Mouse (Mus musculus) midbrain, embryonic 13.5 days (tissue): ENCODE results near the gene Ptpru. TPM values are rescaled to one million over a fixed set of nuclear protein-coding genes. Genes with fewer than 3 reads are reported as not detected.

Source experiments
- ATAC-seq: fragments of 200-750 bp; cut with Nextera tagmentation; 2 replicates; pipeline ENCODE4 v1.8.0; 2017; ENCODE audit warnings: mild to moderate bottlenecking, moderate TSS enrichment, moderate library complexity
- H3K27ac ChIP-seq: fragments of 300-500 bp; sonication (generic); 2 replicates; pipeline ENCODE4 v1.5.1; 2015; ENCODE audit warnings: inconsistent platforms, mild to moderate bottlenecking, moderate library complexity
- H3K27me3 ChIP-seq: fragments of 300-500 bp; sonication (generic); 2 replicates; pipeline ENCODE4 v1.6.1; 2015; ENCODE audit warnings: mild to moderate bottlenecking, inconsistent platforms
- H3K36me3 ChIP-seq: fragments of 300-500 bp; sonication (generic); 2 replicates; pipeline ENCODE4 v1.6.1; 2015; ENCODE audit warnings: mild to moderate bottlenecking, inconsistent platforms
- H3K4me1 ChIP-seq: fragments of 300-500 bp; sonication (generic); replicated peaks from 2 replicates; pipeline ENCODE4 v1.6.1; 2015; ENCODE audit warnings: inconsistent platforms
- H3K4me2 ChIP-seq: fragments of 300-500 bp; sonication (generic); replicated peaks from 2 replicates; pipeline ENCODE4 v1.6.1; 2015; ENCODE audit warnings: moderate library complexity, mild to moderate bottlenecking, inconsistent platforms
- H3K4me3 ChIP-seq: fragments of 300-500 bp; sonication (generic); replicated peaks from 2 replicates; pipeline ENCODE4 v1.5.1; 2015; ENCODE audit warnings: mild to moderate bottlenecking, inconsistent platforms
- H3K9ac ChIP-seq: fragments of 300-500 bp; sonication (generic); replicated peaks from 2 replicates; pipeline ENCODE4 v1.6.1; 2015; ENCODE audit warnings: mild to moderate bottlenecking, inconsistent platforms
- H3K9me3 ChIP-seq: fragments of 300-500 bp; sonication (generic); 2 replicates; pipeline ENCODE4 v1.6.1; 2016; ENCODE audit warnings: mild to moderate bottlenecking, inconsistent platforms
- WGBS: fragments of 180-500 bp; shearing (Covaris S2); methylation state at CpG from one replicate; pipeline ENCODE4 v1.1.7; 2015; 5-methylcytosine and 5-hydroxymethylcytosine counted together
- polyA plus RNA-seq: library from polyadenylated mRNA; unstranded; fragments of >200 nt; fragmentation: Nextera tagmentation; extraction: Ambion mirVana; gene quantifications from 2 replicates; pipeline ENCODE4 v1.2.1, GENCODE M21; 2015

The Ptpru gene
- polyA plus RNA-seq, 1 experiment from 2014 or later = 18.9 TPM

DNA sequence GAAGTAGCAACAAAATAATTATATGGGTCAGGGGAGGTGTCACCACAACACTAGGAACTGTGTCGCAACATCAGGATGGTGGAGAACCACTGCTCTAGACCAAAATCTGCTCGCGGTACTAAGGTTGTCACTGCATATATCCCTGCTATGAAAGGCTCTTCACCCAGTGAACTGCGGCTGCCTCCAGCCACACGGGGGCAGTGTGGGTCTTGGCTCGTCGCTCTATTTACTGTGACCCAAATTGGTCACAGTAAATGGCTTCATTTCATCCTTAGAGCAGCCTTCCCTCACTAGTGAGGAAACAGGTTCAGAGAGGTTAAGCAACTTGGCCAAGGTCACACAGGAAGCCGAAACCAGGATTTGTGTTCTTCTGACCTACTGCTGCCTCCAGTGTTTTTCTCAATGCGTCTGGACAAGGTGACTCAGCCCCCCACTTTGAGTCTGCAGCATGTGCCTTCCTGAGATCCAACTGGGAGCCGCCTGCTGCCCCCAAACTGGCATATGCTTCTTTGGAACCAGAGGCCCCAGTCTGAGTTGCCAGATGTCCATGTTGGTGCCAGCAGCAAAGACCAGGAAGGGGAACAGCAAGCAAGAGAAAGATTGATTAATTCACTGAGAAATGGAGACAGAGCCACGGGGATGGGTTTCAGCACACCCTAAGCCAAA, 114.5 kb downstream of the Ptpru start:
- WGBS = 62% methylated on average over 11 of the region's 11 CpGs
- no peak for ATAC-seq
- no peak overlapping the region for H3K9ac ChIP-seq

GRCm38 (mm10) chr4:131722121-131722841, 115.8 kb downstream of the Ptpru start:
- no peak overlapping the region for H3K4me2 ChIP-seq
- no peaks in the 10 kb centered on the region for H3K27me3 ChIP-seq
- WGBS = 38% methylated on average over 8 of the region's 8 CpGs
- H3K4me3 ChIP-seq = no peak overlapping the region
- H3K36me3 ChIP-seq = no peaks in the 10 kb centered on the region
- peaks cover 6% of the 10 kb centered on the region; the same call in 1 of the 2 replicates for H3K4me1 ChIP-seq
- H3K27ac ChIP-seq = no peak overlapping the region
- no peak overlapping the region for H3K9ac ChIP-seq
- no peaks in the 10 kb centered on the region for H3K9me3 ChIP-seq
- ATAC-seq = no peak

More for the DNA sequence above, 114.5 kb downstream of the Ptpru start:
- no peaks in the 10 kb centered on the region for H3K36me3 ChIP-seq
- no peak overlapping the region for H3K27ac ChIP-seq
- H3K4me2 ChIP-seq = no peak overlapping the region
- H3K9me3 ChIP-seq = no peaks in the 10 kb centered on the region
- H3K4me1 ChIP-seq = peaks cover 6% of the 10 kb centered on the region; the same call in 1 of the 2 replicates
- H3K4me3 ChIP-seq = no peak overlapping the region
- H3K27me3 ChIP-seq = no peaks in the 10 kb centered on the region

DNA sequence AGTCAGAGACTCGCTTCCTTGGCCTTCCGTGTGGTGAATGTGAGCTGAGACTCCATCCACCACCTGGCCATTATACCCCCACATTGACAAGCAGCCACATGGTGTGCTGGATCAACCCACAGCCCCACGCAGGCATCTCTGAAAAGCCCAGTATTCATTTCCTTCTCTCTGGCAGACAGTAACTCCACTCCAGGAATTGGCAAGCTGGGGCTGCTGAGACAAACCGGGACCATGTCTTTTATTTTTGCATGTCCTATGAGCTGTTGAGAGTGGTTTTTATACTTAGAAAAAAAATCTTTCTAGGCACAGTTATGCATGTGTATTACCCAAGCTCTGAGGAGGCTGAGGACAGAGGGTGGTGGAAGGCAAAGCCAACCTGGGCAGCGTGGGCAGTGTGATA, 118.9 kb downstream of the Ptpru start:
- no peak overlapping the region for H3K27ac ChIP-seq
- H3K9ac ChIP-seq = no peak overlapping the region
- no peaks in the 10 kb centered on the region for H3K27me3 ChIP-seq
- H3K9me3 ChIP-seq = no peaks in the 10 kb centered on the region
- WGBS = 74% methylated on average over 5 of the region's 5 CpGs
- no peak overlapping the region for H3K4me3 ChIP-seq
- H3K36me3 ChIP-seq = no peaks in the 10 kb centered on the region
- H3K4me1 ChIP-seq = peaks cover 6% of the 10 kb centered on the region; the same call in 1 of the 2 replicates
- no peak for ATAC-seq
- no peak overlapping the region for H3K4me2 ChIP-seq

Other genes with a start within 250 kb of the Ptpru start
- 38.0 and 38.3 TPM in 2 replicates for gene Mecr, start 5.2 kb upstream of the Ptpru start, polyA plus RNA-seq
- gene Srsf4, start 35.3 kb upstream of the Ptpru start, polyA plus RNA-seq = 134 and 140 TPM in 2 replicates
- not detected in 2 replicates for gene Tmem200b, start 83.5 kb upstream of the Ptpru start, polyA plus RNA-seq
- gene Gm10300, start 236.4 kb upstream of the Ptpru start, polyA plus RNA-seq = not detected in 2 replicates
- gene Epb41, start 237.0 kb upstream of the Ptpru start, polyA plus RNA-seq = 120 and 122 TPM in 2 replicates